Mouse (Mus musculus): ENCODE results near the gene Ercc2. TPM values are rescaled to one million over a fixed set of nuclear protein-coding genes. Genes with fewer than 3 reads are reported as not detected.

Gene Ercc2
- total RNA-seq, 2 experiments from 2014 or later = 8.5 to 10.7 TPM

DNA sequence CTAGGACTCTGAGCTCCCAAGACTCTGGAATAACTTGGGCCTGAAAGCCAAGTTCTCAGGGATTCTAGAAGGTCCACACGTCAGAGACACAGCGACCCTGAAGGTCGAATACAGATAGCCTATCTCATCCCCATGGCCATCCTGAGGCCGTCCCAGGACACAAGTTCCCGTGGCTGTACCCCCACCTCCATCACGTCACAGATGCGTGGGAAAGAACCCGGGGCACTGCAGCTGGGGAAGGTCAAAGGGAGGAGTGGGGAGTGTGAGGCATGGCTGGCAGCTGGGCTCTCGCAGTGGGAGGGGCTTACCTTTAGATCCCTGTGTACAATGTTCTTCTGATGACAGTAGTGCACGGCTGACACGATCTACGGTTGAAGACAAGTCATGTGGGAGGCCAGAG lies 63.0 kb downstream of the Ercc2 start:
- Histone ChIP-seq H3K4me3 (no peak overlapping the region), H3K27ac (no peak overlapping the region)
- no peak for DNase-seq
- TF ChIP-seq CTCF (IDR thresholded peaks at IDR 0.05) = no peak
- intact Hi-C loops (cut with DNase I) = no loop called here

Small RNA genes within 50 kb of the gene (microRNA-seq; reads per million reads assigned to microRNA genes)
- not detected for gene Mir343

Other genes with a start within 250 kb of the Ercc2 start
- gene Qpctl, start 232.7 kb upstream of the Ercc2 start, total RNA-seq (2021) = 1 to 10 TPM; 2.0 TPM
- 10 to 100 TPM; 49.7 to 58.0 TPM for gene Snrpd2, start 232.3 kb upstream of the Ercc2 start, total RNA-seq (2021)
- gene Gipr, start 215.9 kb upstream of the Ercc2 start, total RNA-seq (2021) = not detected
- gene Eml2, start 205.6 kb upstream of the Ercc2 start, total RNA-seq (2021) = 10 to 100 TPM in 1 of 2 experiments, 1 to 10 TPM in 1; 9.5 to 10.5 TPM
- gene Gpr4, start 169.5 kb upstream of the Ercc2 start, total RNA-seq (2021) = 1 to 10 TPM; 1.9 to 2.9 TPM
- gene Opa3, start 153.7 kb upstream of the Ercc2 start, total RNA-seq (2021) = 10 to 100 TPM; 41.9 to 52.4 TPM
- 10 to 100 TPM; 13.6 to 17.3 TPM for gene Vasp, start 110.2 kb upstream of the Ercc2 start, total RNA-seq (2021)
- gene Ppm1n, start 101.9 kb upstream of the Ercc2 start, total RNA-seq (2021) = under 1 TPM in 1 of 2 experiments, not detected in 1; 0.74 TPM
- 1,000 to 10,000 TPM in 1 of 2 experiments, 100 to 1,000 TPM in 1; 987 to 1,150 TPM for gene Rtn2, start 99.4 kb upstream of the Ercc2 start, total RNA-seq (2021)
- gene Fosb, start 72.0 kb upstream of the Ercc2 start, total RNA-seq (2021) = under 1 TPM; 0.22 to 0.59 TPM
- 10 to 100 TPM; 28.1 to 30.4 TPM for gene Ercc1, start 37.2 kb upstream of the Ercc2 start, total RNA-seq (2021)
- 10 to 100 TPM; 11.4 to 11.5 TPM for gene Cd3eap, start 22.5 kb upstream of the Ercc2 start, total RNA-seq (2021)
- gene Ppp1r13l, start 22.3 kb upstream of the Ercc2 start, total RNA-seq (2021) = 1 to 10 TPM; 2.1 to 4.9 TPM
- under 1 TPM; 0.18 to 0.39 TPM for gene Klc3, start 22.1 kb downstream of the Ercc2 start, total RNA-seq (2021)
- gene Ckm, start 22.8 kb downstream of the Ercc2 start, total RNA-seq (2021) = over 10,000 TPM; 32,173 to 47,719 TPM
- 10 to 100 TPM; 17.1 to 17.9 TPM for gene Mark4, start 76.8 kb downstream of the Ercc2 start, total RNA-seq (2021)
- under 1 TPM; 0.41 to 0.73 TPM for gene Exoc3l2, start 81.3 kb downstream of the Ercc2 start, total RNA-seq (2021)
- gene Bloc1s3, start 126.4 kb downstream of the Ercc2 start, total RNA-seq (2021) = 1 to 10 TPM; 1.7 to 2.1 TPM
- 1 to 10 TPM; 6.2 to 9.9 TPM for gene Trappc6a, start 126.4 kb downstream of the Ercc2 start, total RNA-seq (2021)
- not detected for gene Nkpd1, start 135.8 kb downstream of the Ercc2 start, total RNA-seq (2021)
- gene Ppp1r37, start 181.1 kb downstream of the Ercc2 start, total RNA-seq (2021) = 10 to 100 TPM; 48.4 to 49.1 TPM
- gene Zfp296, start 195.3 kb downstream of the Ercc2 start, total RNA-seq (2021) = under 1 TPM; 0.45 to 0.51 TPM
- gene Gemin7, start 195.6 kb downstream of the Ercc2 start, total RNA-seq (2021) = 10 to 100 TPM; 73.4 to 74.2 TPM
- gene Clasrp, start 222.5 kb downstream of the Ercc2 start, total RNA-seq (2021) = 10 to 100 TPM; 13.7 to 15.1 TPM
- 1 to 10 TPM; 5.1 to 7.9 TPM for gene Relb, start 247.4 kb downstream of the Ercc2 start, total RNA-seq (2021)